Mouse (Mus musculus): ENCODE data around the gene Tuba1b. TPM values are rescaled to one million over a fixed set of nuclear protein-coding genes. Genes with fewer than 3 reads are reported as not detected.
A peak's percentile ranks its signal among the peaks of the same experiment; 100 is the strongest.

Tuba1b gene
- polyA plus RNA-seq, 1 experiment from 2014 or later = 435 TPM

DNA sequence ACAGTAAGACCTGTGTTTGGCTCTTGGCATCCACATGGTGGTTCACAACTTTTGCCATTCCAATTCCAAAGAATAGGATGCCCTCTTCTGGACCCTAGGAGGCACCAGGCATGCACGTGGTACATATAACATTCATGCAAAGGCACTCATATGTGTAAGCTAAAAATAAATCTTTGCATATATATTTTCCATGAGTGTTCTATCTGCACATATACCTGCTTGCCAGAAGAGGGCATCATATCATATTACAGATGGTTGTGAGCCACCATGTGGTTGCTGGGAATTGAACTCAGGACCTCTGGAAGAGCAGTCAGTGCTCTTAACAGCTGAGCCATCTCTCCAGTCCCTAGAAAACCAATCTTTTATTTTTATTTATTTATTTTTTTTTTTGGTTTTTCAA is 32.8 kb downstream of the Tuba1b start:
- no peaks in the 10 kb centered on the region for H3K9me3 ChIP-seq (ENCODE audit: control insufficient read depth)
- H3K4me1 ChIP-seq (replicated peaks; ENCODE audit: control insufficient read depth, insufficient read depth, low read length) = peaks cover 3% of the 10 kb centered on the region; the same call in 1 of the 2 replicates
- no peak overlapping the region for H3K4me3 ChIP-seq (ENCODE audit: low read depth, low read length)
- peaks cover 37% of the 10 kb centered on the region for H3K27me3 ChIP-seq (replicated peaks; ENCODE audit: control insufficient read depth, insufficient read depth, low read length)
- no peak for ATAC-seq
- no peak overlapping the region for H3K4me2 ChIP-seq (replicated peaks; ENCODE audit: low read depth)
- H3K27ac ChIP-seq (ENCODE audit: low read depth, low read length) = no peak overlapping the region
- no peak for TF ChIP-seq CTCF (IDR thresholded peaks at IDR 0.05; ENCODE audit: low read depth)
- WGBS = 63% methylated on average over 1 of the region's 1 CpGs
- H3K36me3 ChIP-seq (ENCODE audit: control insufficient read depth, insufficient read depth) = peaks cover 19% of the 10 kb centered on the region
- no peak overlapping the region for H3K9ac ChIP-seq (ENCODE audit: low read depth, low read length)

DNA sequence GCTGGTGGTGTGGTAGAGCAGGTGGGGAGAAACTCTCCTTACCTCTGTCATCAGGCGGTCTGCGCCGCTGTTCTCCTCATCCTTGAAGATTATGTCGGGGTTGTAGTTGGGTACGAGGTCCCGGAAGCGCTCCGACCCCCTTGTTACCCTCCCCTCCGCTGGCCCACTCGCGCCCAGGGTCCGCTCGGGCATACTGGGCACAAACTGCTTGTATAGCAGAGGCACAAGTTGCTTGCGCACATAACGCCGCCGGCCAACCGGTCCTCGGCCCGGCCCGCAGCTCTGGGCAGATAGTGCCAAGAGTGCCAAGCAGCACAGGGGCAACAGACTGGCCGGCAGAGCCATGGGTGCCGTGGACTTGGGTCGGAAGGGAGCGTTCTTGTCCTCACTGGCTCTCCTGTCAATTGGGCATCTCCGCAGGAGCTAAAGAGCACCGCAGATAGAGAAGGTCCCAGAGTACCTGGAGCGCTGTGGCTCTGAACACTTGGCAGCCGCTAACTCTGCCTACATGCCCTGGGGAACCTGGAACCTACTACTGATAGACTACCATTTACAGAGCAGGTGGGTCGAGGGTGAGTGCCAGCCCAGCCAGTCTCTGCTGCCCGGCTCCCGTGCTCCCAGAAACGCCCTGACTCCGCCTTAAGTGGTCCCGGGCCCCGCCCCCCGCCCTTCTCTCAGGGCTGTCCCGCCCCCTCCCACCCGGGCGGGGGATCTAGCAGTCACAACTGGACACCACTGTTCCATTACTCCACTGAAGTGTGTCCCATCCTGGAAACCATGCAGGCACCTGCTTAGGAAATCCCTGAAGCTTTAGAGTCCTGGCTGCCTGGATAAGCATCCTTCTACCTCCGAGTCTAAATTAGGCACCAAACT is 36.2 kb downstream of the Tuba1b start, which contains the start of gene Dhh:
Dhh (minus strand) TSS at position 613 of the 873 bp plus-strand sequence.
- 2% methylated on average over 41 of the region's 41 CpGs for WGBS
- Histone ChIP-seq H3K9ac (ENCODE audit: low read depth, low read length) (no peak within 1 kb of the TSS), H3K4me2 (replicated peaks; ENCODE audit: low read depth) (peak within 1 kb of the TSS; percentile 35), H3K36me3 (ENCODE audit: control insufficient read depth, insufficient read depth) (0 out of 2 replicates have a peak, but pooled peaks cover under 1% of the 10 kb centered on the region), H3K4me3 (ENCODE audit: low read depth, low read length) (peak within 1 kb of the TSS; percentile 24), H3K9me3 (ENCODE audit: control insufficient read depth) (no peaks in the 10 kb centered on the region), H3K27ac (ENCODE audit: low read depth, low read length) (no peak within 1 kb of the TSS), H3K4me1 (replicated peaks; ENCODE audit: control insufficient read depth, insufficient read depth, low read length) (peaks cover 11% of the 10 kb centered on the region), H3K27me3 (replicated peaks; ENCODE audit: control insufficient read depth, insufficient read depth, low read length) (peaks cover 66% of the 10 kb centered on the region)
- TF ChIP-seq CTCF (IDR thresholded peaks at IDR 0.05; ENCODE audit: low read depth) = no peak
- ATAC-seq = no peak

DNA sequence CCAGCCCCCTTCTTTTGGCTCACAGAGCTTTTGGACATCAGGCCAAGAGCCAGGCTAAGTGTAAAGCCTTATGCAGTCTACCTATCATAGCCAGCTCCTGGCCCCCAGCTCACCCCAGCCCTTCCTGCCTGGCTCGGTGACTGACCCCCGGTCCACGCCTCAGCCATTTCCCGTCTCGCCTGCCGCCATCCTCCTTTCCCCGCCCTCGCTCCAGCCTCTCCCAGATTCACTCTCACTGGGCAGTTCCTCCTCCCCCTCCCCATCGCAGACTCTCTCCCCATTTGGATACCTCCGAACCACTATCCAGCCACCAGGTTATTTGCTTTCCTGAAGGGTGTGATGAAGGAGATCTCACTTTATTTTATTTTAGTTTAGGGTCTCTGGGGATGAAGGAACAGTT is 36.9 kb downstream of the Tuba1b start:
- 8% methylated on average over 10 of the region's 10 CpGs for WGBS
- H3K4me3 ChIP-seq (ENCODE audit: low read depth, low read length) = peak overlapping the region; percentile 24

DNA sequence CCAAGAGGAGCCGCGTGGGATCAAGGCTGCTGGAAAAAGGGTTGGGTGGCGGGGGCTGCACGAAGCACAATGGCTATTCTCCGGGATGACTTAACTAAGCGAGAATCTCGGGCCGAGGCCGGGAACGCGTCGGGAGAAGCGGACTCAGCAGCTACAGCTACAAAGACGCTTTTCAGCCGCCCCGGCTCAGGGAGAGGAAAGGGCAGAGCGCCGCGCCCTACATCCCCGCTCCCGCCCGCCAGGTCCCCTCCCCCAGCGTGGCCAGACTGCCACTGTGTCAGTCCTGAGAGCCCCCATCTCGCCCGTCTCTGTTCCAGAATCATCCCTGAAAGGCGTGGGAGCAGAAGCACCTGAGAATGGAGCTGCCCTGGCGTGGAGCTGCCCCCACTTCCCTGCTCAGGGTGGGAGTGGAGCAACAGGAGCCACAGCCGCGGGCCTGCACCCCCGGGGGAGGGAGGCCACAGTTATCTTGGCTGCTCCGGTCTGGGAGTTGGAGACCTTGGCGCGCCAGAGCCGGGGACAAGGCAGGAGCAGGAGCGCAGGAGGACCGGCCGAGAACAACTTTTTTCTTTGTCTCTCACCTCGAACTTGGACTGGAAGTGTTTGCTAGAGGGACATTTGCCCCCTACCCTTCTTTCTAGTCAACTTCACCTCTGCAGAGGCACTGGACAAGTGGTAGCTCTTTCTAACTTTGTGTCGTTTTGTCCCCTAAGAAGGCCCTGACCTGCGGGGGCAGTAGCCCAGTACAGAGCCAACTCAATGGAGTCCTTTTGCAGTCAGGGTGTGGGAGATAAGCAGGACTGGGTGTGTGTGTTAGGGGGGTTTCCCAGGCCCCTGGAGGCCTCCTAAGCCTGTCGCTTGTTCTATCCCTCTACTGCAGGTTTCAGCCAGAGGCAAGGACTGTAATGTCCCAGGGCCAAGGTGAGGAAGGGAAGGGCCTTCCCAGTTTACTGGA is 38.5 kb downstream of the Tuba1b start:
- no peaks in the 10 kb centered on the region for H3K36me3 ChIP-seq (ENCODE audit: control insufficient read depth, insufficient read depth)
- H3K27me3 ChIP-seq (replicated peaks; ENCODE audit: control insufficient read depth, insufficient read depth, low read length) = peaks cover 66% of the 10 kb centered on the region
- peak overlapping the region; percentile 52 for H3K4me3 ChIP-seq (ENCODE audit: low read depth, low read length)
- H3K9me3 ChIP-seq (ENCODE audit: control insufficient read depth) = no peaks in the 10 kb centered on the region
- ATAC-seq = no peak
- WGBS = 5% methylated on average over 41 of the region's 41 CpGs
- no peak overlapping the region for H3K9ac ChIP-seq (ENCODE audit: low read depth, low read length)
- peaks cover 16% of the 10 kb centered on the region for H3K4me1 ChIP-seq (replicated peaks; ENCODE audit: control insufficient read depth, insufficient read depth, low read length)
- H3K4me2 ChIP-seq (replicated peaks; ENCODE audit: low read depth) = peak overlapping the region; percentile 58
- peak overlapping the region; percentile 50; the same call in 1 of the 2 replicates for H3K27ac ChIP-seq (ENCODE audit: low read depth, low read length)
- TF ChIP-seq CTCF (IDR thresholded peaks at IDR 0.05; ENCODE audit: low read depth) = no peak

More for the DNA sequence above, 36.9 kb downstream of the Tuba1b start:
- ATAC-seq = no peak
- no peak overlapping the region for H3K9ac ChIP-seq (ENCODE audit: low read depth, low read length)
- no peak overlapping the region for H3K27ac ChIP-seq (ENCODE audit: low read depth, low read length)
- H3K4me1 ChIP-seq (replicated peaks; ENCODE audit: control insufficient read depth, insufficient read depth, low read length) = peaks cover 11% of the 10 kb centered on the region
- H3K4me2 ChIP-seq (replicated peaks; ENCODE audit: low read depth) = peak overlapping the region; percentile 35
- H3K9me3 ChIP-seq (ENCODE audit: control insufficient read depth) = no peaks in the 10 kb centered on the region
- TF ChIP-seq CTCF (IDR thresholded peaks at IDR 0.05; ENCODE audit: low read depth) = no peak
- H3K36me3 ChIP-seq (ENCODE audit: control insufficient read depth, insufficient read depth) = no peaks in the 10 kb centered on the region
- peaks cover 66% of the 10 kb centered on the region for H3K27me3 ChIP-seq (replicated peaks; ENCODE audit: control insufficient read depth, insufficient read depth, low read length)

DNA sequence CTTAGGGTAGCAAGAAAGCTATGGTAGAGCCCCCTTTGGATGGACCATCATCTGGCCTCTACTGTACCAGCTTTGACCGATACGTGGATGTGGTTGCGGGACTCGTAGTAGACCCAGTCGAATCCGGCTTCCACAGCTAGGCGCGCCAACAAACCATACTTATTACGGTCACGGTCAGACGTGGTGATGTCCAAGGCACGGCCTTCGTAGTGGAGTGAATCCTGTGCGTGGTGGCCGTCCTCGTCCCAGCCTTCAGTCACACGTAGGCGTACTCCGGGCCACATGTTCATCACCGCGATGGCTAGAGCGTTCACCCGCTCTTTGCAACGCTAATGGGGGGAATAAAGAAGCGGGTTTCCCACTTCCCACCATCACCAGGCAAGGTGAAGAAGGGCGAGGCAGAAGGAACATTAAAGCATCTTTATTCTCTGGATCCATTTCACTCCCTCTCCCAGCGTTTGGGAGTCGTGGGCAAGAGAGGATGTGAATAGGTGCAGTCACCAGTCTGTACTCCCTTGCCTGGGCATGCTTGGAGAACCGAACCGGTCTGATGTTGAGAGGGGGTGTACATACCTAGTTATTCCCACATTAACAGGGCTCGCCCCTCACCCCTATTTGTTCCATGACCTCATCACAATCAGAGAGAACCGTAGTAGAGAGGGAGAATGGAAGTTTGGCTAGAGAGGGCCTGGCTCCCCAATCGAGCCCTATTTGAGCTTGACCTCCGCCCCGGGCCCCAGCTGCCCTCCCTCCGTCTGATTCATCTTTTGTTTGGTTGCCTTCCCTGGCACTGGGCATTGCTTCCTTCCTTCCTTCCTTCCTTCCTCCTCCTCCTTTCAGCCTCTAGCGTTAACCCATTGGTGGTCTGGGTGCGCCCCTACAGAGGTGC is 39.4 kb downstream of the Tuba1b start:
- Histone ChIP-seq H3K27me3 (replicated peaks; ENCODE audit: control insufficient read depth, insufficient read depth, low read length) (peaks cover 58% of the 10 kb centered on the region), H3K36me3 (ENCODE audit: control insufficient read depth, insufficient read depth) (no peaks in the 10 kb centered on the region), H3K9ac (ENCODE audit: low read depth, low read length) (no peak overlapping the region), H3K4me1 (replicated peaks; ENCODE audit: control insufficient read depth, insufficient read depth, low read length) (peaks cover 16% of the 10 kb centered on the region), H3K4me3 (ENCODE audit: low read depth, low read length) (peak overlapping the region; percentile 52), H3K27ac (ENCODE audit: low read depth, low read length) (no peak overlapping the region), H3K9me3 (ENCODE audit: control insufficient read depth) (no peaks in the 10 kb centered on the region), H3K4me2 (replicated peaks; ENCODE audit: low read depth) (peak overlapping the region; percentile 95)
- 10% methylated on average over 38 of the region's 38 CpGs for WGBS
- no peak for TF ChIP-seq CTCF (IDR thresholded peaks at IDR 0.05; ENCODE audit: low read depth)
- ATAC-seq = no peak
